Mouse (Mus musculus) urinary bladder, postnatal 10 days (tissue): ENCODE data around the gene Lrguk.

Source experiments
- DNase-seq: peaks from one replicate; pipeline ENCODE4 v3.0.0; 2022; ENCODE audit warnings: low spot score

The Lrguk gene

GRCm38 (mm10) chr6:34148021-34148420, 118.8 kb downstream of the Lrguk start:
- no peak for DNase-seq

- DNase-seq: no peak
Observed at GRCm38 (mm10) chr6:34148639-34149038, 119.4 kb downstream of the Lrguk start.

- DNase-seq: no peak
Observed at GRCm38 (mm10) chr6:34149066-34149465, 119.8 kb downstream of the Lrguk start.

GRCm38 (mm10) chr6:34149821-34150220, 120.6 kb downstream of the Lrguk start:
- DNase-seq: no peak

- no peak for DNase-seq
Observed at GRCm38 (mm10) chr6:34153069-34154052, 124.1 kb downstream of the Lrguk start.

- no peak for DNase-seq
Observed at GRCm38 (mm10) chr6:34154202-34154601, 125.0 kb downstream of the Lrguk start.

- no peak for DNase-seq
Observed at GRCm38 (mm10) chr6:34155137-34155804, 126.0 kb downstream of the Lrguk start.

- DNase-seq: no peak
Observed at GRCm38 (mm10) chr6:34156057-34156456, 126.8 kb downstream of the Lrguk start.

GRCm38 (mm10) chr6:34156841-34157748, 127.8 kb downstream of the Lrguk start:
- no peak for DNase-seq

GRCm38 (mm10) chr6:34159998-34160815, 131.0 kb downstream of the Lrguk start:
- no peak for DNase-seq

- no peak for DNase-seq
Observed at GRCm38 (mm10) chr6:34160816-34161310, 131.6 kb downstream of the Lrguk start.

- no peak for DNase-seq
Observed at GRCm38 (mm10) chr6:34161511-34161910, 132.3 kb downstream of the Lrguk start.

GRCm38 (mm10) chr6:34162607-34163006, 133.4 kb downstream of the Lrguk start:
- DNase-seq: no peak

- no peak for DNase-seq
Observed at GRCm38 (mm10) chr6:34163014-34163413, 133.8 kb downstream of the Lrguk start.

GRCm38 (mm10) chr6:34168834-34169233, 139.6 kb downstream of the Lrguk start:
- no peak for DNase-seq

- no peak for DNase-seq
Observed at GRCm38 (mm10) chr6:34170844-34171494, 141.7 kb downstream of the Lrguk start.

GRCm38 (mm10) chr6:34171748-34172457, 142.7 kb downstream of the Lrguk start:
- DNase-seq: no peak

GRCm38 (mm10) chr6:34173251-34173650, 144.0 kb downstream of the Lrguk start:
- no peak for DNase-seq

GRCm38 (mm10) chr6:34174715-34175114, 145.5 kb downstream of the Lrguk start:
- DNase-seq: no peak
